Mouse (Mus musculus): Measurements from ENCODE around the gene Kcnj2. TPM values are rescaled to one million over a fixed set of nuclear protein-coding genes. Genes with fewer than 3 reads are reported as not detected.

The Kcnj2 gene
- polyA plus RNA-seq, 2 experiments, result 0.89 to 5.2 TPM

- Histone ChIP-seq H3K4me1 (ENCODE audit: control insufficient read depth, insufficient read depth, low read length) (0 out of 2 replicates have a peak, but pooled peaks cover 1% of the 10 kb centered on the region), H3K4me2 (replicated peaks; ENCODE audit: low read depth, low read length, severe bottlenecking) (no peak overlapping the region), H3K36me3 (ENCODE audit: control insufficient read depth, insufficient read depth, low read length) (no peaks in the 10 kb centered on the region), H3K27ac (replicated peaks; ENCODE audit: low read depth, low read length) (no peak overlapping the region), H3K9me3 (ENCODE audit: control insufficient read depth, low read length) (no peaks in the 10 kb centered on the region), H3K27me3 (ENCODE audit: control insufficient read depth, insufficient read depth, low read length) (no peaks in the 10 kb centered on the region), H3K9ac (ENCODE audit: low read depth, low read length, severe bottlenecking) (no peak overlapping the region), H3K4me3 (replicated peaks; ENCODE audit: low read length) (no peak overlapping the region)
- 94% methylated on average over 5 of the region's 5 CpGs for WGBS
- ATAC-seq (ENCODE audit: low FRiP score, low read depth) (no peak), DNase-seq (ENCODE audit: low spot score) (no peak)
- TF ChIP-seq POLR2A (IDR thresholded peaks at IDR 0.05; ENCODE audit: borderline replicate concordance, extremely low read depth, insufficient read depth, insufficient read length), result no peak
Observed at GRCm38 (mm10) chr11:111125963-111126362, 60.0 kb downstream of the Kcnj2 start.

Other genes starting within 250 kb of the Kcnj2 start
- gene Kcnj16, start 98.1 kb upstream of the Kcnj2 start, polyA plus RNA-seq (2012; rRNA removed), result 0.35 TPM in 1 of 2 replicates, not detected in the other
- 0.19 TPM in 1 of 2 replicates, not detected in the other for gene Kcnj16, start 98.1 kb upstream of the Kcnj2 start, polyA plus RNA-seq (2014; fragmentation: Nextera tagmentation; extraction: Ambion mirVana)

All from limb, embryonic 14.5 days (tissue).